Mouse (Mus musculus) hematopoietic multipotent progenitor cell, adult 10-12 weeks (in vitro differentiated cells): Measurements from ENCODE around the gene Mmp17. TPM values are rescaled to one million over a fixed set of nuclear protein-coding genes. Genes with fewer than 3 reads are reported as not detected.

ENCODE experiments used
- polyA plus RNA-seq: library from polyadenylated mRNA; stranded (reverse); fragments of >175 nt; gene quantifications from 2 replicates; pipeline ENCODE4 v1.2.3, GENCODE M21; 2012; ENCODE audit warnings: low replicate concordance

The Mmp17 gene
- 1.5 and 1.7 TPM in 2 replicates for polyA plus RNA-seq

GRCm38 (mm10) chr5:129583761-129584582 lies at the start of gene Mmp17:
Gene Mmp17 (plus strand): TSS chr5:129584169.

Other genes with a start within 250 kb of the Mmp17 start
- gene Sfswap, start 82.9 kb upstream of the Mmp17 start, polyA plus RNA-seq: 73.8 and 115 TPM in 2 replicates
- gene Zfp11, start 85.9 kb downstream of the Mmp17 start, polyA plus RNA-seq: 0.13 and 0.17 TPM in 2 replicates
- gene Sept14, start 124.3 kb downstream of the Mmp17 start, polyA plus RNA-seq: not detected in 2 replicates
- gene Mrps17, start 131.3 kb downstream of the Mmp17 start, polyA plus RNA-seq: 3.9 and 21.4 TPM in 2 replicates
- gene Nipsnap2, start 140.9 kb downstream of the Mmp17 start, polyA plus RNA-seq: 20.0 and 33.7 TPM in 2 replicates
- gene Psph, start 203.3 kb downstream of the Mmp17 start, polyA plus RNA-seq: 6.4 and 24.2 TPM in 2 replicates